Mouse (Mus musculus) spleen, adult 2 months (tissue): ENCODE measurements around the gene Sptan1. TPM values are rescaled to one million over a fixed set of nuclear protein-coding genes. Genes with fewer than 3 reads are reported as not detected.

ENCODE experiments used
- DNase-seq, 2 experiments: peaks; one replicate each; pipeline versions ENCODE4 v3.0.0 to v3.0.0-alpha.2; 2012 to 2021; ENCODE audit warnings: low spot score in 2 of 2, low read depth in 1 of 2
- H3K27ac ChIP-seq: fragments of 200-500 bp; 2 replicates; pipeline ENCODE4 v1.5.1; 2012; ENCODE audit warnings: low read length, inconsistent platforms; ENCODE audit not compliant: insufficient read depth
- H3K27me3 ChIP-seq: fragments of 200-500 bp; 2 replicates; pipeline ENCODE4 v1.6.1; 2012; ENCODE audit warnings: mild to moderate bottlenecking, moderate library complexity, low read length, inconsistent platforms; ENCODE audit not compliant: control insufficient read depth, insufficient read depth
- H3K36me3 ChIP-seq: fragments of 200-500 bp; 2 replicates; pipeline ENCODE4 v1.6.1; 2012; ENCODE audit warnings: mild to moderate bottlenecking, low read length, inconsistent platforms; ENCODE audit not compliant: control insufficient read depth, insufficient read depth
- H3K4me1 ChIP-seq: fragments of 200-500 bp; 2 replicates; pipeline ENCODE4 v1.6.1; 2011; ENCODE audit warnings: inconsistent platforms; ENCODE audit not compliant: control insufficient read depth, insufficient read depth, insufficient read length
- H3K4me3 ChIP-seq: fragments of 200-500 bp; 2 replicates; pipeline ENCODE4 v1.5.1; 2011; ENCODE audit warnings: mild to moderate bottlenecking, inconsistent platforms; ENCODE audit not compliant: insufficient read depth, insufficient read length; ENCODE audit errors: extremely low read depth
- CTCF ChIP-seq: fragments of 200-500 bp; IDR thresholded peaks from 2 replicates; pipeline ENCODE4 v1.5.1; 2011; ENCODE audit warnings: mild to moderate bottlenecking, inconsistent platforms; ENCODE audit not compliant: insufficient read depth, insufficient read length, insufficient replicate concordance; ENCODE audit errors: extremely low read depth
- POLR2A ChIP-seq: fragments of 200-500 bp; IDR thresholded peaks from 2 replicates; pipeline ENCODE4 v1.6.1; 2011; ENCODE audit warnings: low read depth, low read length, inconsistent platforms
- WGBS: fragments of 180-500 bp; shearing (Covaris S2); methylation state at CpG from one replicate; pipeline ENCODE4 v1.1.7; 2018; 5-methylcytosine and 5-hydroxymethylcytosine counted together
- polyA plus RNA-seq: library from polyadenylated mRNA; depleted of rRNA; stranded (reverse); fragments of >200 nt; gene quantifications from 2 replicates; pipeline ENCODE4 v1.2.3, GENCODE M21; 2012

Gene Sptan1
- polyA plus RNA-seq, 1 experiment, result 101 TPM

DNA sequence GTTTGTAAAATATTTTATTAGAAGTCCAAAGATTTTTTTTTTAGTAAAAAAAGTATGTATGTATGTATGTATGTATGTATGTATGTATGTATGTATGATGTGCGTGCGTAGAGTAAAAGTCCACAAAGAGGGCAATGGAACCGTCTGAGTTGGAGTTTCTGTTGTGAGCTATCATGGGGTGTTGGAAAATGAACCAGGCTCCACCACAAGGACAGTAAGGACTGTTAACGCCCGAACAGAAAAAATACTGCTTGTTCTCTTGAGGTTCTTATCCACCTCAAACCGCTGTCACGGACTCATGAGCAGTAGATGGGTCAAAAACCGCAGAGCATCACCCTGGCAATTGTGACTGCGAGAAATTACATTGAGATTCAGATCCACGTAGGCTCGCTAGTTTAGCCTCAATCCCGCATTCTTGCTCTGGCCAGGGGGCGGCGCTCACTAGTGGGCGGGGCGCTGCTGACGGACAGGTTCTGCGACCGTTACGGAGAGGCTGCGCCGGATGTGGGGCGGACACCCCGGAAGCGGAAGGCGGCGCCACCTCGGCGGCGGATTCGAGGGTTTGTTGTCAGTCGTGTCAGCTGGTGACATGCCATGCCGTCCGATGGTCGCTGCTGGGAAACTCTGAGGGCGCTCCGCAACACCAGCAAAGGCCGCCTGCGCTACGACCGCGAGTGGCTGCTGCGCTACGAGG, 30.3 kb upstream of the Sptan1 start, which contains the start of gene Gle1:
Gle1 (plus strand) TSS at position 521 of the 694 bp plus-strand sequence.
- Histone ChIP-seq H3K36me3 (peaks cover 22% of the 10 kb centered on the region), H3K4me3 (peak within 1 kb of the TSS; percentile 93), H3K4me1 (no peaks in the 10 kb centered on the region; the same call in 1 of the 2 replicates), H3K27me3 (no peaks in the 10 kb centered on the region), H3K27ac (peak within 1 kb of the TSS; percentile 58)
- peak; percentile 84 to 95 for DNase-seq
- 3% methylated on average over 44 of the region's 44 CpGs for WGBS
- TF ChIP-seq CTCF (peak; percentile 65; the same call in 1 of the 2 replicates), POLR2A (no peak; the same call in 1 of the 2 replicates)

DNA sequence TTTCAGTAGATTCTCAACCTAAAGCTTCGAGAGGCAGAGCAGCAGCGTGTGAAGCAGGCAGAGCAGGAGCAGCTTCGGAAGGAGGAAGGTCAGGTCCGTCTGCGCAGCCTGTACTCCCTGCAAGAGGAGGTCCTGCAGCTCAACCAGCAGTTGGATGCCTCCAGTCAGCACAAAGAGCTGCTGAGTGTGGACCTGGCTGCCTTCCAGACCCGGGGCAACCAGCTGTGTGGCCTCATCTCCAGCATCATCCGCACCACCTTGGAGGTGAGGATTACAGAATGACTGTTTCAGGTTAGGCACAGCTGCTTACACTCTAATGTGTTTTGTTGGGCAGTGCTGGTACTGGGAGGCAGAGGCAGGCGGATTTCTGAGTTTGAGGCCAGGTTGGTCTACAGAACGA, 25.3 kb upstream of the Sptan1 start:
- TF ChIP-seq POLR2A (no peak), CTCF (no peak)
- H3K27ac ChIP-seq, result no peak overlapping the region
- no peak overlapping the region for H3K4me3 ChIP-seq
- no peaks in the 10 kb centered on the region; the same call in 1 of the 2 replicates for H3K4me1 ChIP-seq
- H3K27me3 ChIP-seq, result no peaks in the 10 kb centered on the region
- WGBS, result 93% methylated on average over 9 of the region's 9 CpGs
- no peak for DNase-seq
- H3K36me3 ChIP-seq, result peaks cover 40% of the 10 kb centered on the region

DNA sequence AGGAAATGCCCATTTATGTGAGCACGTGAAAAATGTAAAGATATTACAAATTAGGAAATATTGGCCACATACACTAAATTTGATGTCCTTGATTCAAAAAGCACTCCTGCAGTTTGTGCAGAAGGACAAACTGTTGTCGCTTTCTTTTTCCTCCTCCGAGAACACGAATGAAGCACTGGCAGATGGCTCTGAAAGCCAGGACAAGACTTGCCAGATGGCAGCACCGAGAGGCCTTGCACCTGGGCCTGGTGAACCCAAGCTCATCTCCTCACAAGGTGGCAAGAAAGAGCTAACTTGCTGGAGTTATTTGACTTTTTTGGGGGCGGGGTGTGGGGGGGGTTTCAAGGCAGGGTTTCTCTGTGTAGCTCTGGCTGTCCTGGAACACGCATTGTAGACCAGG, 24.5 kb upstream of the Sptan1 start:
- Histone ChIP-seq H3K36me3 (peaks cover 42% of the 10 kb centered on the region), H3K27ac (no peak overlapping the region), H3K27me3 (no peaks in the 10 kb centered on the region), H3K4me3 (no peak overlapping the region), H3K4me1 (no peaks in the 10 kb centered on the region; the same call in 1 of the 2 replicates)
- no peak for DNase-seq
- WGBS, result 95% methylated on average over 7 of the region's 7 CpGs
- TF ChIP-seq POLR2A, result no peak
- no peak for TF ChIP-seq CTCF

DNA sequence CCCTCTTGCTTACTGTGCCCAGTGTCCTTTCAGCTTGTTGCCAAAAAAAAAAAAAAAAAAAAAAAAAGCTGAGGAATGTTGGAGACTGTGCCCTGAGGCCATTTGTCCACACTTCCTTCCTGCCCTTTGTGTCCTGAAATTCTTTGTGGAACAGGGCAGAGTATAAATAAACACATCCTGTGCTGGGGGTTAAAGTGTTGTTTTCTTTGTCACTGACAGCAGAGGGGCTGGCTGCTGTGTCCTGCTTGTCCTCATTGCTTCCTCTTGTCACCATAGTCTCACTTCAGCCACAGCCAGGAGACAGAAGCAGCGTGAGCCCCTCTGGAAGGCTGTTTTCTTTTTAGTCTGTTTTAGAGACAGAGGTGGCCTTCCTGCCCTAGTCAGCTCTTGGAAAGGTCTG, 20.6 kb upstream of the Sptan1 start:
- Histone ChIP-seq H3K27me3 (no peaks in the 10 kb centered on the region), H3K4me1 (no peaks in the 10 kb centered on the region), H3K4me3 (no peak overlapping the region), H3K27ac (peak overlapping the region; percentile 24; the same call in 1 of the 2 replicates), H3K36me3 (peaks cover 46% of the 10 kb centered on the region)
- DNase-seq, result no peak
- TF ChIP-seq CTCF (no peak), POLR2A (no peak)
- 97% methylated on average over 1 of the region's 1 CpGs for WGBS

DNA sequence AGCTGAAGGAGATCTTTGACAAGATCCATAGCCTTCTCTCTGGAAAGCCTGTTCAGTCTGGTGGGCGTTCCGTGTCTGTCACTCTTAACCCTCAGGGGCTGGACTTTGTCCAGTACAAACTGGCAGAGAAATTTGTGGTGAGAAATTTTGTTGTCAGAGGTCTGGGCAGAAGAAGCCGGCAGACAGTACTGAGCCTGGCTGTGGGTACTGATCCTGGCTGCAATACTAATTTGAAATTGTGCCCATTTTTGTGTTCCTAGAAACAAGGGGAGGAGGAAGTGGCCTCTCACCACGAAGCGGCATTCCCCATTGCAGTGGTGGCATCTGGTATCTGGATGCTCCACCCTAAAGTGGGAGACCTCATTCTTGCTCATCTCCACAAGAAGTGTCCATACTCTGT, 16.5 kb upstream of the Sptan1 start:
- H3K27ac ChIP-seq, result no peak overlapping the region
- H3K4me1 ChIP-seq, result no peaks in the 10 kb centered on the region
- no peak overlapping the region for H3K4me3 ChIP-seq
- H3K27me3 ChIP-seq, result no peaks in the 10 kb centered on the region
- no peak for DNase-seq
- TF ChIP-seq CTCF (no peak), POLR2A (no peak)
- H3K36me3 ChIP-seq, result peaks cover 45% of the 10 kb centered on the region
- 90% methylated on average over 5 of the region's 5 CpGs for WGBS

DNA sequence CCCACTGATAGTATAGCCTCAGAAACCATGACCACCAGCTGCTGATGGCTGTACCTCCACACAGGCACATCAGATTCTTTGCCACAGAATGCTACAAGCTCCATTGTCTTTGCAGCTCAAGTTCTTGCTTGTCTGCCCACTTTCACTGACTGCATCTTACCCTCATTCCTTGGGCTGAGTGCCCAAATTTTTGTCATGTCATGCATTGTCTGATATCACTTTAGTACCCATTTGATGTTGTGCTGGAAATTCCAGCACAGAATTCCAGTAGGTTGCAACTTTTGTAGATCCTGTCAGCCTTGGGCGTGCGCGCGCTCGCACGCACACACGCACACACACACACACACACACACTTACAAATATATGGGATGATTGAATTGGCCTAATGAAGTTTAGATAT, 4.1 kb upstream of the Sptan1 start:
- H3K27me3 ChIP-seq, result peaks cover 3% of the 10 kb centered on the region; the same call in 1 of the 2 replicates
- H3K27ac ChIP-seq, result no peak overlapping the region
- H3K4me1 ChIP-seq, result no peaks in the 10 kb centered on the region
- H3K4me3 ChIP-seq, result no peak overlapping the region
- no peak for DNase-seq
- 97% methylated on average over 7 of the region's 7 CpGs for WGBS
- H3K36me3 ChIP-seq, result peaks cover 8% of the 10 kb centered on the region
- TF ChIP-seq POLR2A, result no peak
- TF ChIP-seq CTCF, result no peak
